Mouse (Mus musculus): Measurements from ENCODE around the gene Dcun1d1. TPM values are rescaled to one million over a fixed set of nuclear protein-coding genes. Genes with fewer than 3 reads are reported as not detected.

Dcun1d1 gene
- total RNA-seq, 2 experiments from 2014 or later, result 55.9 to 72.4 TPM

Other genes with a start within 250 kb of the Dcun1d1 start
- gene Atp11b, start 183.3 kb downstream of the Dcun1d1 start, total RNA-seq (2021), result 10 to 100 TPM; 35.7 to 41.4 TPM
- gene Mccc1, start 63.2 kb upstream of the Dcun1d1 start, total RNA-seq (2021), result 100 to 1,000 TPM; 128 to 133 TPM
- under 1 TPM; 0.13 to 0.22 TPM for gene Ccdc144b, start 116.1 kb upstream of the Dcun1d1 start, total RNA-seq (2021)
- gene Acad9, start 128.5 kb upstream of the Dcun1d1 start, total RNA-seq (2021), result 10 to 100 TPM; 38.9 to 46.9 TPM
- gene D3Ertd254e, start 213.6 kb upstream of the Dcun1d1 start, total RNA-seq (2021), result 1 to 10 TPM; 5.8 to 7.4 TPM